ENCODE assay signal across 8 mouse cellular contexts in genomic region chr10:18743286-18744142, GRCm38 (mm10). TPM values are rescaled to one million over a fixed set of nuclear protein-coding genes. Genes with fewer than 3 reads are reported as not detected.
DNase-seq lines count a peak whose midpoint lies in the region; ATAC-seq lines count a peak whose summit lies in the region.

TSS of gene Arfgef3 (minus strand) at chr10:18743949.

- H3K4me2 ChIP-seq in intestine, embryonic 15.5 days (replicated peaks): peak within 1 kb of the TSS; percentile 86

- H3K9ac ChIP-seq in intestine, embryonic 15.5 days: peak within 1 kb of the TSS; percentile 38

- no peak within 1 kb of the TSS for H3K27ac ChIP-seq in intestine, embryonic 15.5 days

- peak; percentile 92 for ATAC-seq in granulocyte monocyte progenitor cell, adult 5-6 weeks (replicated peaks; ENCODE audit: poor library complexity, severe bottlenecking)
- peak; percentile 95 for ATAC-seq in intestine, embryonic 15.5 days

- 0 out of 2 replicates have a peak, but pooled peaks cover 3% of the 10 kb centered on the region for H3K4me1 ChIP-seq in intestine, embryonic 15.5 days (replicated peaks)

- WGBS in intestine, embryonic 15.5 days: 2% methylated on average over 50 of the region's 50 CpGs

- H3K9me3 ChIP-seq in intestine, embryonic 15.5 days: no peaks in the 10 kb centered on the region

- DNase-seq in adrenal gland, adult 8-10 months: peak; percentile 55
- DNase-seq in embryo, embryonic 11 days: peak; percentile 68
- peak; percentile 75 to 76 for DNase-seq in left cerebral cortex, adult 8-10 months (ENCODE audit: low spot score in 2 of 2)
- DNase-seq in lung, postnatal 36 days: peak; percentile 68
- DNase-seq in right cerebral cortex, adult 18-20 months: peak; percentile 87
- peak; percentile 43 for DNase-seq in yolk sac, embryonic 10.5 days (ENCODE audit: low spot score)

- peak within 1 kb of the TSS; percentile 55 for H3K4me3 ChIP-seq in intestine, embryonic 15.5 days (replicated peaks)

- no peaks in the 10 kb centered on the region for H3K27me3 ChIP-seq in intestine, embryonic 15.5 days (replicated peaks)

- no peaks in the 10 kb centered on the region for H3K36me3 ChIP-seq in intestine, embryonic 15.5 days

RNA-seq across cellular contexts. Expression of gene Arfgef3, which starts in this region (rescaled TPM):
- 10 to 100 TPM in 2 of 4 experiments, 1 to 10 TPM in 2; 7.1 to 12.1 (median 9.1) TPM for total RNA-seq in adrenal gland, adult 8-10 months (2022)
- total RNA-seq in granulocyte monocyte progenitor cell, adult 5-6 weeks (2014; fragmentation: Nextera tagmentation): 2.0 and 3.4 TPM in 2 replicates
- 0.93 and 1.3 TPM in 2 replicates for total RNA-seq in granulocyte monocyte progenitor cell, adult 5-6 weeks (2017)
- polyA plus RNA-seq in intestine, embryonic 15.5 days (2015; fragmentation: Nextera tagmentation; extraction: Ambion mirVana): 2.2 and 2.9 TPM in 2 replicates
- 100 to 1,000 TPM in 1 of 4 experiments, 10 to 100 TPM in 3; 80.7 to 102 (median 88.5) TPM for total RNA-seq in left cerebral cortex, adult 8-10 months (2022)

Comparison
In these comparisons a context has a peak if more than half of its experiments do, and no peak if none do; other contexts are left out.
1. RNA of gene Arfgef3 (total RNA-seq): 80.7 to 102 TPM in left cerebral cortex, adult 8-10 months; 7.1 to 12.1 TPM in adrenal gland, adult 8-10 months and 0.93 to 3.4 TPM in granulocyte monocyte progenitor cell, adult 5-6 weeks; every median in the first group is over 4 times any median in the second.
2. Peak in every context shown above with its lines, with median percentiles within 50 percentile points of each other: DNase-seq.